Mouse (Mus musculus) frontal cortex, postnatal 36 days (tissue): ENCODE data around the gene Kmo.

ENCODE experiments used
- DNase-seq, 2 experiments: peaks; one replicate each; pipeline ENCODE4 v3.0.0; 2022; ENCODE audit warnings: low spot score in 2 of 2

Gene Kmo

DNA sequence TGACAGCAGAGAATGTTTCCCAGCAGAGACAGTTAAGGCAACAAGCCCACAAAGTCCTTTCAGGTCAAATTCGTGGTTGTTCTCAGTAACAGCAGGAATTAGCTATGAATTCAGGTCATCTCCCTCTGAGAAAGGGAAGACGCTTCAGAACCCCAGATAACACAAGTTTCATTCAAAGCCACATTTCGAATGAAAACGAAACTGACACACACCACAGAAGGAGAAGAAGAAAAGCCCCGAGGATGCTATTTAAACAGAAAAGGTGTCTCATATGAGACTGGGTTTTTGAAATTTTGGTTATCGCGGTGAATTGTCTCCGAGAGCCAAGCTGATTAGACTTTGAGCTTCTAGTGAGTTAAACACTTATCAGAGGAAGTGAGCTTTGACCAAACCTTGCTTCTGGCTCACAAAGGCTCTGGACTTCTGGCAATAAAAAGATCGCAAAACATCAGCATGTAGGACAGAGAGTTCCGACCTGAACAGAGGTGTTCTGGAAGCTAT, 11.6 kb downstream of the Kmo start:
- DNase-seq = no peak

DNA sequence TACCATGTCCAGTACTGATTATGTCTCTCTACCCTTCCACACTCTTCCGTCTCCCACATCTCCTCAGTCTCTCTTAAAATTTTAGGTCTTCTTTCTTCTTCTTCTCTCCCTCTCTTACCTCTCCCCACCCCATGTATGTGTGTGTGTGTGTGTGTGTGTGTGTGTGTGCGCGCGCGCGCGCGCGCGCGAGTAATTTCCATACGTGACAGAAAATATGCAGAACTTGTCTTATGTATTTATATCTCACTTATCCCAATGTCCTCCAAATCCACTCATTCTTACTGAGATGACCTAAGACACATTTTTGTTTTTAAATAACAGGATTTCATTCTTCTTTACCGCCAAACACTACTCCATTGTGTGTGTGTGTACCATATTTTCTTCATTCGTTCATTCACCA, 12.3 kb downstream of the Kmo start:
- no peak for DNase-seq

DNA sequence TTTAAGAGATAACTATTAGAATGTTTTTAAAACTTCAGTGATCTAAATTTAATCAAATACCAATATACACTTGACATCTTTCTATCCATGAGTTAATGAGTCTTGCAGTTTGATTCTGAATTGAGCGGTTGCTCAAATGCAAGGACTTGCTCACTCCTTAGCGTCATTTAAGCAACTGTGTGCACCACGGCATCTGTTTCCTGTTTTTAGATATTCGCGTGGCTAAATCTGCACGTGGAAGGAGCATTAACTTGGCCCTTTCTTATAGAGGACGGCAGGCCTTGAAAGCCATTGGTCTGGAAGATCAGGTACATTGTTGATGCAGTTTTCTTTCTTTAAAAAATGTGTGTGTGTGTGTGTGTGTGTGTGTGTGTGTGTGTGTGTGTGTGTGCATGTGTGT, 17.5 kb downstream of the Kmo start:
- no peak for DNase-seq

DNA sequence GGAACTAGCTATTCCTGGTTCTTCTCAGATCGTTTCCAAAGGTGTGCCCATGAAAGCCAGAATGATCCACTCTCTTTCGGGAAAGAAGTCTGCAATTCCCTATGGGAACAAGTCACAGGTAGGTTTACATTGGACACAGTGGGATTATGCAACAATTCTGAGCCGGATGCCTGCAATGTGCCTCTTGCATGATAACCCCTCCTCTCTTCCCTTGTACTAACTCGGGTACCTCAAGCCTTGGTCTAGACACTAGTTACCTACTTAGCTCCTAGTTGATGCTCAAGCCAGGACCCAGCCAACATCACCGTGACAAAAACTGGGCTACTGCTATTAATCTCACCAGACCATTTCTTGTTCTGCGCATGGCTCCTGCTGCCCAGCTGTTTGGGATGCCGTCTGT, 18.9 kb downstream of the Kmo start:
- no peak for DNase-seq

DNA sequence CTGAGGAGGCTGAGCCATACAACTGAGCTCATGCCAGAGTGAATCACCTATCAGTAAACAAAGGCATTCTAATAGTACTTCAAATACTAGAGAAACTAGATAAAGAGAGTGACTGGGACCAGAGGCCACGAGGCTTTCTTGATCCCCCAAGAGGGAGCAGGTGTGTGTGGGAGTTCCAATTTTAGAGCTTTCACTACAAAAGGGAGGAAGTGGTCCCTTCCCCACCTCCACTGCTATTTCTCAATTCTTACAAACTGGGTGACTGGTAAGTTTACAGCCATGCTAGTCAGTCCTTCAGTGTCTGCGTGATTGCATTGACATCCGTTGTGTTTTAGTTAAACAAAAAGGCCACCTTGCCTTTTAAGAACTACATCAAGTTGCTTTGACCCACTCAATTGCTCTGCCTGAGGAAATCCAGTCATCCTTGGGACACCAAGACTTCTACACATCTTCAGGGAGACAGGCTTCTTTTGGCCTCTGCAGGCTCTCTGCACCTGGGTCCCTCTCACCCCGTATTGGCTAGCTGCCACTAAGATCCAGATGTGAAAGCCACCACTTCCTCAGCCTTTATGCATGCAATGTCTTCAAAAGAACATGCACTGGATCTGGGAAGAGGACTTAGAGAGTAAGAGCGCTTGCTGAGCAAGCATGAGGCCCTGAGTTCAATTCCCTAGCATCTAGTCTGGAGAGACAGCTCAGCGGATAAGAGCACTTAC, 20.4 kb downstream of the Kmo start:
- no peak for DNase-seq

DNA sequence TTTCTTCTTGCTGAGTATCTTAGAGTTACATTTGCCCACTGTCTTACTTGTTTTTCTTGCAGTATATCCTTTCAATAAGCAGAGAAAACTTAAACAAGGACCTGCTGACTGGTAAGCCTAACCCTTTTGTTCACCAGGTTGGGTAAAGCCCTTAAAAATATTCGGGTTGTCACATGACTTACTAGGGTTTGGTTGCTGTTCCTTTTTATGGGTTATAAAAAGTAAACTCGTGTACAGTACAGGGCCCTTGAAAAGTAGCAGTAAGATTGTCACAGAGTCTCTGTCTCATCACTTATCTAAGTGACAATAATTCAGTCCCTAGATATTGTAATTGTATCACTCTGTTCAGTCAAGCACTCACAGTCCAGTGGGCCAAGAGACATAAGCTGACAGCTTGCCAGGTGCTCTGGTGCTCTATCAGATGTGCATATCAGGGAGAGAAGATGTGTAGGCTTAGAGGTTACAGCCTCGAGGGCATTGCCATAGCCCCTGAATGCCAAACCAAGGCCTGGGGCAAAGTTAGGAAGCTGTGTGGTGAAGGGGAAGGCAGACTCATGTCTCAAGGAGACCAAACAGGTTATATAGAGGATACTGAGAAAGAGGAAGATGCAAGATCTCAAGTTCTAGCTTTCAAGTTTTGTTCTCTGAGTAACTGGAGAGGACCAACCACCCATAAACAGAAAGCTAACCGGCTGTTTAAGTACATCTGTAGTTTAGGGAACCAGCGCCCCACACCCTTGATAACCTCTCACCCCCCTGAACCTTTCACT, 23.5 kb downstream of the Kmo start:
- DNase-seq = no peak

DNA sequence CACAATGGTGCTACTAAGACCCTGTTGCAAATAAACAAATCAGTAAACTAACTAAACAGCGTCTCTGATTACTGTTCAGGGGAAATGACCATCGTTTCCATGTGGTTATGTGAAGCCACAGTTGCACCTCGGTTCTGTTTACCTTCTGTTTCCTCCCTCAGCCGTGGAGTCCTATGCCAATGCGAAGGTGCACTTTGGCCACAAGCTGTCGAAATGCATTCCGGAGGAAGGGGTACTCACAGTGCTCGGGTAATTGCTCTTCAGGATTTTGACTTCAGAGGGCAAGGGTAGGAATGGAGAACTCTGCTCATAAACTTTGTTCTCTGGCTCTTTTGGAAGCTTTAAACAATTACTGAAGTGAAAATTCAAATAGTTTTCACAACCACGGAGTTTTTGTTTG, 26.8 kb downstream of the Kmo start:
- DNase-seq = no peak

DNA sequence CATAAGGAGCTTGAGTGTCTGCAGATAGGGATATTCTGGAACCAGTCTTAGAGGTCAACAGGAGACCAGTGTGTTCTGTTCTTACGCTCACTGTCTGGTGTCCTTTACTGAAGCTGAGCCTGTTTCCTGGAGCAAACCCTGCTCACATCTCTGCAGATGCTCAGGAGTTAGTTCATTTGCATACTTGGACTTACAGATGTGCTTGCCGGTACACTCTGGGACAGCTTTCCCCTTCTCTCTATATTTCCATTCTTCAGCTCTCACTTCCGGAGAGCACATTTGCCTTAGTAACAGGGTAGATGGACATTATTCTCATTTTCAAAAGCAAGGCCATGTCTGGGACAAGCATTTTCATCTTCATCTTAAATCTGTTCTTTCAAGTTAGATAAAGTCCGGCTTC, 28.4 kb downstream of the Kmo start:
- no peak for DNase-seq

DNA sequence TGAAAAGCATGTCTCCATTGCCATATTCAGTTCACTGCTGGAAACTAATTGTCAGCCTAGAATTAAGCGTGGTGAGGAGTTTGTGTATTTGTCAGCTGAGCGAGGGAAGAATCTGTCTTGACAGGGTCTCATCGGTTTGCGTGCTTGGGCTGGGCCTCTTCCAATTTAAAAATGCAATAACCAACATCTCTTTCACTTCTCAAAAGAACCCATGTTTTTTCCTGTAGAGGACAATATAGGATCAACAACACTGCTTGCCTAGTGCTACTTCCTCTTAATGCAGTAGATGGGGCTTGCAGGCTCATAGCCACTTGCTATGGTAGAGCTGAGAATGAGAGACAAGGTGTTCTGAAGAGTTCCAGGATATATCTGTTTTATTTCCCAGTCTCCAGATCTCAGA, 39.7 kb downstream of the Kmo start:
- DNase-seq = no peak

DNA sequence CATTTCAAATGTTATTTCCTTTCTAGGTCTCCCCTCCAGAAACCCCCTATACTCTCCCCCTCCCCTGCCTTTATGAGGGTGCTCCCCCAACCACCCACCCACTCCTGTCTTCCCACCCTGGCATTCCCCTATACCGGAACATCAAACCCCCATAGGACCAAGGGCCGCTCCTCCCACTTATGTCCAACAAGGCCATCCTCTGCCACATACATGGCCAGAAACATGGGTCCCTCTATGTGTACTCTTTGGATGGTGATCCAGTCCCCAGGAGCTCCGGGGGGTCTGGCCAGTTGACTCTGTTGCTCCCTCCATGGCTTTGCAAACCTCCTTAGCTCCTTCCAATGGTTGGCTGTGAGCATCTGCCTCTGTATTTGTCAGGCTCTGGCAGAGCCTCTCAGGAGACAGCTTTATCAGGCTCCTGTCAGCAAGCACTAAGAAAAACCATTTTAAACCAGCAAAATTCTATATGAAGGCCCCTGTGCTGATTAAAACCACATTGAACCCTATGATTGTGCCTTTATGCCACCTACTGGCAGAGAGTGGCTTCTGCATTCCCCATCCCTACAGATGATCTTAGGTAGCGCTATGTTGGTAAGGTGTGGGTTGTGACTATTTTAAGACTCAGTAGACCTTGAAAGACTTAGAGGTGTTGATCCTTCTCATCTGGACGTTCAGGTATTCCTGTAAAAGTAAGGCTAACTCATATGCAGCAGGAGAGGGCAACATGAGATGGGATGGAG, 48.7 kb downstream of the Kmo start:
- DNase-seq = peak in 1 of 2 experiments; percentile 49

DNA sequence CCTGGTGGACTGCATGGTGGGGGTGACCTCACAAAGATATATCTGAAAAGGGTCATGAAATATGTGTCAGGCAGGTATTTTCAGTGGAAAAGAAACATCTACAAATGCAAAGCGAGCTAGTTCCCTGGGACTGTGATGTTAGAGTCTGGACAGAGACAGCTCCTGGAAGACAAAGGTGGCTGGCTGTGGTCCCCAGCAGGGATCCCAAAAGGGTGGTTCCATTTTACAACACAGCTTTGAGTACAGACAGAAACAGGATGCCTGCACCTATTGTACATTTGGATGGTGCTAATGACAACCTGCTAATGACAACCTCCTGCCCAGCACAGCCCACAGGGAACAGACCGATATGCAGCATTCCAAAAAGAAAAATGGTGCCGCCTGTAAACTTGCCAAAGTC, 49.3 kb downstream of the Kmo start:
- DNase-seq = no peak

DNA sequence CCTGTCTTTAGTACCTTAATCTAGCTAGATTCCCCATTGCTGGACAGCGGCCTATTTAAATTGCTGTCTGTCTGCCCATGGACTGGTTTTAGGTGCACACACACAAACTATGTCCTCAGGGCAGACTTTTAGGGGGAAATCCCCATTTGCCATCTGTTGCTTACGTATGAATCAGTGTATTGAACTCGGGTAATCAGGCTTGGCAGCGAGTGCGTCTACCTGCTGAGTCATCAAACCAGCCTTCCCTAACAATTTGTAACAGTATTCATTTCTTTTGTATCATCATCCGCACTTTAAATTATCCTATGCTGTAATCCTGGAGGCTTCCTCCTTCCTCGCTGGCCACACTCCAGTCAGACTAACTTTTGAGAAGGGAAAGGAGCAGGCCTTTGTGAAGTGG, 49.9 kb downstream of the Kmo start:
- DNase-seq = no peak

DNA sequence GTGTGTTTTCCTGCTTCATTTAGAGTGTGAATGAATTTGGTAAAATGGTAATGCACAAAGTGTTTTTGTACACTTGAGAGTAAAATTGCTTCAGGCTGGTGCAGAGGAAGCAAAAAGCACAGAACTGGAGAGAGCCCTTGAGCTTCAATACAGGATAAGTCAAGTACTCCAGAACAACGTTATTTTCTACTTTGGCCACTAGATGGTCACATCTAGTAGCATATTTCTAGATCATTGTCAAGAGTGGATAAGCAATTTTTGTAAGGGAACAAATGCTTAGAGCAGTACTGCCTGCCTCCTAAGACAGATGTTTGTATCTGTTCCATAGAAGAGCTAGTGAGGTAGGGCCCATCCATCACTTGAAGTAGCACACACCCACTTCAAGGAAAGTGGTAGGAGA, 51.4 kb downstream of the Kmo start:
- DNase-seq = no peak

DNA sequence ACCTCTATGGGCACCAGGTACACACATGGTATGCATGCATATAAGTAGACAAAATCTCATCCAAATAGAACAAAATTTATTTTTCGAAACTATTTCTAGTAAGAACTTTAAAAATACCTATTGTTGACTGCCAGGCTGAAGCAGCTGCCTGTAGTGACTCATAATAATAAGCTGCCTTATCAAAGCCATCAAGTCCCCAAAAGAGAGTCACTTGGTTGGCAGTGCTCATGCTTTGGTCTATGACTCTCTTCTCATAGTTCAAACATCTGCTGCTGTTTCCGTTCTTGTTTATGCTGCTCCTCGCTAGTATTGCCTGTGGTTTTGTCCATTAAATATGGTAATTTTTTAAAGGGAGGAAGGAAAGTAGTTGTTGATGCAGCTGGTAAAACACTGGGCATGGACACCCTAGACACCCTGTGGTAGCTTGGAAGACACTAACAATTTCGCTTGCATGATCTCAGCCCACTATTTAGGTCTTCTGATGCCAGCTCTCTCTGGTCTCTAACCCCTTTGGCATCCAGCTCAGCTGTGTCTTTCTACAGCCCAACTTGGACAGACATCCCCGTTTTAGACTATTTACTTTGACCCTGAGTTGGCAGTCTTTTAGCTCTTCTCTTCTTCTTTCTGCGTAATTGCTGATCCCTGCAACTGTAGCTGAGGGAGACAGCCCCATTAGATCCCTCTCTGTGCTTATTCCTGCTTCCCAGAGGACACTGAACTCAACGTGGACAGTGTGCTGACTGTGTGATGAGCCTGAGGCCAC, 53.6 kb downstream of the Kmo start:
- DNase-seq = no peak

DNA sequence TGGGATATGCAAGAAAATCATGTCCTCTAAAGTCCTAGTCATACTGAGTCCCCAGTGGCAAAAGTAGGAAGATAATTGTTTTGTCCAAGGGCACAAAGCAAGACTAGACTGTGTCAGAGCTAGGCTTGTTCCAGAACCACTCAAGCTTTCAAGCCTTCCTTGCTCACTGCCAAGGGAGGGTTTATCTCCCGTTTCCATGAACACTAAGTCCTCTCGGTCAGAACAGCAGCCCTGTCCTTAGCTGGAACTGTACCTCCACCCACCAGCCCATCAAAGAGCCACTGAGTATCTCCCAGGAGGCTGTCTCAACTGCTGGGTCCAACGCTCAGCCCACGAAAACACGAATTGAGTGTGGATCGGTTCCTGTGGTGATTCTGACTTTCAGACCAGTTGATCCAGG, 54.9 kb downstream of the Kmo start:
- DNase-seq = no peak

DNA sequence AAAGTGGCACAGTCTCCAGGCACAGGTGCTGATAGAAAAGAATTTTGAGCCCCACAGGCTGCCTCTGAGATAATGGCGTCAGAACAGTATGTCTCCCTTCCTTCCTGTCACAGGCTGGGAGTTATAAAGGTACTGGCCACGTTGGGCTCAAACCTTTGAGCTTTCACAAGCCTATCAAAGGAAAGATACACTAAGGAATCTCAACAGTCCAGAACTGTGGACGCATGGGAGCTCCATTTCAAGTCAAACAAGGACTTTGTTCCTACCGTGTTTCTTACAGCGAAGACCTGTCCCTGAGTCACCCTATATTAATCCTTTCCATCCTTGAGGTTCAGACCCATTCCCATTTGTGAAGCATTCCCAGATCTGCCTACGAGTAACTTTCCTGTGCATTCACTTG, 57.3 kb downstream of the Kmo start:
- no peak for DNase-seq

DNA sequence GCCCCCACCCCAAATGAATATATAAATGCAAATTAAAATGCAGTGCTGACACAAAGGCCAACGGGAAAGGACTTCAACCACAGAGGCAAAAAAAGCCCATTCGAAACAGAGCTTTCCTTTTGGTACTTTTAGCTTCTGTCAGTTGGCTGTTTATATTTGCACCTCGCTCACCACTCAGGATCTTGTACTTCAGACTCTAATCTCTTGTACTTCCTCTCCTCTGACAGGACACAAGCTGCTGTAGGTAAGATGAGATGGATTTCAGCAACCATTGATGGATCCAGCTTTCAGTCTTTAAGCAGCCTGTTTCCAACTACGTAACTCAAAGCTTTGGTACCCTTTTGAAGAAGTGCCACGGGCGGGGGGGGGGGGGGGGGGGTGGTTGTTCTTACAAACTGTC, 60.8 kb downstream of the Kmo start:
- no peak for DNase-seq

DNA sequence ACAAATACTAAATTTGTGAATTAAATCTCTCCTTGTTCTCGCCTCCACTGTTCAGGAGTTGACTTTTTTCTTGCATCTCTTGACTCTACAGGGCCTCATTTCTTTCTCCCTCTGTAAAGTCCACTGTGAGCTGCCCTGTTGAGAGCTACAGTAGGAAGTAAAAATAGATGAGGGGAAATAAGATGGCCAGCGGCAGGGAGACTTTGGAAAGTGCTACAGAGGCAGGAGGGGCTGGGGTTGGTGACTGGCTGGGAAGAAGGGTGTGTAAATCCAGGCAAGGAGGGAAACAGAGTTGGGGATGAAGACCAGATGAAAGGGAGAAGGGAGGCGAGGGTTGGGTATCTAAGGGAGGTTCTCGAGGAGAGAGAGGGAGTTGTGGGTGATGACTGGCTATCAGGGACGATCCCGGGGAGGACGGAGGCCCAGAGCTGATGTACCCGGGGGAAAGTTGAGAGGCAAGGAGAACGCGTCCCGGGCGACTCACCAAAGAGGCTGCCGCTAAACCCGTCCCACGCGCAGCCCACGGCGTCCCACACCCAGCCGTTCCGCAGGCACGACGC, 71.6 kb downstream of the Kmo start:
- DNase-seq = no peak

DNA sequence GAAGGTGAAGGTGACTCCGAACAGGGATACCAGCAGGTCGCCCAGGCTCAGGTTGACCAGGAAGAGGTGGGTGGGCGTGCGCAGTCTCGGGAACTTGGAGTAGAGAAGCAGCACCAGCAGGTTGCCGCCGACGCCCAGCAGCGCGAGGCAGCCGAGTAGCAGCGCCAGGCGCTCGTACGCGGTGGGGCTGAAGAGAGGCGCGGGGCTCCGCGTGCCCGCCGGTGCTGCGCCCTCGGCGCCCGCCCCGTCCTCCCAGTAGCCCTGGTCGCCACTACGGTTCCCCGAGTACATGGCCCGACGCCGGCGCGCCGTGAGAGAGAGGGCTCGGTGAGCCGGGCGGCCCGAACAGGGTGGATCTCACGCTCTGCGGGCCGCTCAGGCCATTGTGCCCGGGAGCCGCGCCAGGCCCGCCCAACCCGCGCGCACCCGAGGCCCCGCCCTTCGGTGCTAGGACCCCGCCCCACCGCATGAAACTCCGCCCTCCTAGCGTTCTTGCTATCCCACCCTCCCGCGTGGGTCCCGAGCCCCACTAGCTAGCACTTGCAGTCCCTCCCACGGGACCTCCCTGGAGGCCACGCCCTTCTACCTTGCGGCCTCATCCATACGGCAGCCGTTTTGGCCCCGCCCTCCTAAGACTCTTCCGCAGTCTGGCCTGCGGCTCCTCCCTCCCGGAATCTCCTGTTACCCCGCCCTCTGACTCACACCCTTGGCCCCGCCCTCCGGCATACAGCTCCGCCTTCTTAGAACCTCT, 72.2 kb downstream of the Kmo start, which contains the start of the genes Opn3 and Chml:
TSS of gene Opn3 (minus strand) at position 531 of the 751 bp plus-strand sequence.
TSS of gene Chml (minus strand) at position 656 of the 751 bp plus-strand sequence.
- peak; percentile 95 to 96 for DNase-seq

DNA sequence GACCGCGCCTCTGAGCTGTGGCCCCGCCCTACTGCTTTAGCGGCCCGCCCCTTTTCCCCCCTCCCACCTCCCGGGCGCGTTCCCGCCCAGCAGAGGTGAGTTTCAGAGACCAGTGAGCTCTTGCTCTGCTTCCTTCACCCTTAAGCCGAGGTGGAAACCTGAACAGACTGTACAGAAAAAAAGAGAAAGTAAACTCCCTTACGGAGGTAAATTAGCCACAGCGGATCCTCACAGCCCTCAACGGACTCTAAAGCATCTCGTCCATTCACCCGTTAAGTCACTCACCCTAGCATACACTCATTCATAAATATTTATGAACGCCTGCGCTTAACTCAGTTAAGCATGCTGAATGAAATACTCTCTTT, 72.8 kb downstream of the Kmo start:
- no peak for DNase-seq
